Mouse (Mus musculus): Measurements from ENCODE around the gene Sema3c.

DNA sequence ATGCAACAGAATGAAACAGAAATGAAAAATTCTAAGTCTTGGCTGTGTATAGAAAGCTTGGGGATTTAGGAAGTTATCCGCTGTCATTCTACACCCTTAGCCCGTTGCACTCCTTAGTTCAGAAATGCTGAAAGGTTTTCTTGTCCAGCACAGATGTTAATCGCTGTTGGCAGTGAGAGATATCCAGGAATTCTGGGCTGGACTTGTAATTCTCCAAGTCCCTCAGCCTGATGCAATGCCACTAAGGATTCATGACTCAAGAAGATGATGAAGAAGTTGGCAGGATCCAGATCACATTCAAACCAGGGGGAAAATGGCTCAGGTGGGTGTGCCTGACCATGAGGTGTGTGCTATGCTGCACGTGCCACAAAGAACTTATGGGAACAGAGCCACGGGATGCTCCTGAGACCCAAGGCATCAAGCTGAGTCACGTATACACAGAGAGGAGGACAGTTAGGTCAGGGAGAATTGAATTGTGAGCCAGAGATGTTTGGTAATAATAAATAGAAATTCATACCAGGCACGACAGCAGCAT, 179.5 kb downstream of the Sema3c start:
- no peak for TF ChIP-seq CTCF (IDR thresholded peaks at IDR 0.05; ENCODE audit: insufficient read depth, low read depth, low read length)
- no peak for TF ChIP-seq POLR2A (IDR thresholded peaks at IDR 0.05; ENCODE audit: insufficient read depth, low read depth, low read length)

Measured in olfactory bulb, adult 2 months (tissue).